Mouse (Mus musculus) C2C12 (cell line): Measurements from ENCODE around the gene Ubac1. TPM values are rescaled to one million over a fixed set of nuclear protein-coding genes. Genes with fewer than 3 reads are reported as not detected.

Experiments
- H3K27me3 ChIP-seq: one replicate; pipeline ENCODE4 v1.6.1; 2011; ENCODE audit not compliant: control insufficient read depth, insufficient read depth, insufficient read length
- H3K36me3 ChIP-seq: one replicate; pipeline ENCODE4 v1.6.1; 2011; ENCODE audit not compliant: control insufficient read depth, insufficient read depth
- H3K4me3 ChIP-seq: one replicate; pipeline ENCODE4 v1.5.1; 2011; ENCODE audit warnings: mild to moderate bottlenecking, control low read depth; ENCODE audit not compliant: poor library complexity, insufficient read depth, severe bottlenecking
- H3K79me2 ChIP-seq: one replicate; pipeline ENCODE4 v1.6.1; 2011; ENCODE audit not compliant: control insufficient read depth, insufficient read depth
- H3K79me3 ChIP-seq: one replicate; pipeline ENCODE4 v1.6.1; 2011; ENCODE audit warnings: low read depth, control low read depth
- H3ac ChIP-seq: one replicate; pipeline ENCODE3; 2011; ENCODE audit warnings: low read depth; ENCODE audit not compliant: control insufficient read depth, insufficient read length
- CEBPB ChIP-seq: IDR thresholded peaks from one replicate; pipeline ENCODE4 v1.6.1; 2011; ENCODE audit warnings: low read depth, mild to moderate bottlenecking, control low read depth, moderate library complexity
- CTCF ChIP-seq: IDR thresholded peaks from one replicate; pipeline ENCODE4 v1.5.1; 2011; ENCODE audit not compliant: control insufficient read depth, insufficient read depth, insufficient read length
- FOSL1 ChIP-seq: IDR thresholded peaks from one replicate; pipeline ENCODE4 v1.8.0; 2011; ENCODE audit warnings: mild to moderate bottlenecking, low read length; ENCODE audit not compliant: poor library complexity, insufficient read depth, severe bottlenecking
- MAX ChIP-seq: IDR thresholded peaks from one replicate; pipeline ENCODE4 v1.6.1; 2011; ENCODE audit warnings: mild to moderate bottlenecking, control low read depth
- MYOD1 ChIP-seq: IDR thresholded peaks from one replicate; pipeline ENCODE4 v1.6.1; 2011; ENCODE audit warnings: low read depth; ENCODE audit not compliant: control insufficient read depth, insufficient read length
- MYOG ChIP-seq: IDR thresholded peaks from one replicate; pipeline ENCODE4 v1.6.1; 2011; ENCODE audit not compliant: control insufficient read depth, insufficient read length; ENCODE audit errors: extremely low read depth
- USF1 ChIP-seq: IDR thresholded peaks from one replicate; pipeline ENCODE4 v1.6.1; 2011; ENCODE audit warnings: low read depth, mild to moderate bottlenecking, control low read depth, moderate library complexity
- polyA plus RNA-seq: library from polyadenylated mRNA; unstranded; fragments of >200 nt; fragmentation: generic; extraction: Trizol; gene quantifications from one replicate; pipeline ENCODE4 v1.2.1, GENCODE M21; 2012; ENCODE audit warnings: missing spikeins

Ubac1 gene
- polyA plus RNA-seq, 1 experiment: 60.6 TPM

GRCm38 (mm10) chr2:26020714-26021560 is 610 bp downstream of the Ubac1 start:
- H3K36me3 ChIP-seq: peaks cover 3% of the 10 kb centered on the region
- H3K27me3 ChIP-seq: peaks cover 4% of the 10 kb centered on the region
- TF ChIP-seq CTCF (no peak), FOSL1 (no peak)
- H3K79me2 ChIP-seq: peaks cover 48% of the 10 kb centered on the region
- H3K4me3 ChIP-seq: peak overlapping the region; percentile 75
- peak overlapping the region; percentile 94 for H3ac ChIP-seq
- H3K79me3 ChIP-seq: peaks cover 36% of the 10 kb centered on the region

- Histone ChIP-seq H3K79me2 (peaks cover 48% of the 10 kb centered on the region), H3K79me3 (peaks cover 36% of the 10 kb centered on the region), H3K4me3 (no peak overlapping the region), H3K36me3 (peaks cover 13% of the 10 kb centered on the region), H3ac (no peak overlapping the region), H3K27me3 (no peaks in the 10 kb centered on the region)
- TF ChIP-seq MAX: no peak
- TF ChIP-seq MYOD1: no peak
- TF ChIP-seq CEBPB: no peak
- TF ChIP-seq MYOG: no peak
- TF ChIP-seq CTCF: no peak
- TF ChIP-seq USF1: no peak
- TF ChIP-seq FOSL1: no peak
Measured at GRCm38 (mm10) chr2:26019923-26020322, 1.6 kb downstream of the Ubac1 start.

GRCm38 (mm10) chr2:26017326-26017725 is 4.2 kb downstream of the Ubac1 start:
- no peak for TF ChIP-seq MYOG
- no peak for TF ChIP-seq CEBPB
- no peak for TF ChIP-seq MYOD1
- TF ChIP-seq CTCF: no peak
- no peak for TF ChIP-seq USF1
- TF ChIP-seq FOSL1: no peak
- no peak for TF ChIP-seq MAX
- H3ac ChIP-seq: no peak overlapping the region
- H3K79me2 ChIP-seq: peaks cover 48% of the 10 kb centered on the region
- H3K79me3 ChIP-seq: peaks cover 36% of the 10 kb centered on the region
- H3K36me3 ChIP-seq: peaks cover 39% of the 10 kb centered on the region
- no peak overlapping the region for H3K4me3 ChIP-seq
- no peaks in the 10 kb centered on the region for H3K27me3 ChIP-seq

GRCm38 (mm10) chr2:26013674-26014073 is 7.9 kb downstream of the Ubac1 start:
- no peak for TF ChIP-seq FOSL1
- TF ChIP-seq MYOG: no peak
- TF ChIP-seq USF1: no peak
- TF ChIP-seq CTCF: no peak
- no peak for TF ChIP-seq MAX
- TF ChIP-seq CEBPB: no peak
- TF ChIP-seq MYOD1: no peak

GRCm38 (mm10) chr2:26011420-26011819 is 10.1 kb downstream of the Ubac1 start:
- Histone ChIP-seq H3K36me3 (peaks cover 89% of the 10 kb centered on the region), H3K79me2 (peaks cover under 1% of the 10 kb centered on the region), H3K27me3 (no peaks in the 10 kb centered on the region), H3ac (no peak overlapping the region), H3K4me3 (no peak overlapping the region), H3K79me3 (peaks cover 1% of the 10 kb centered on the region)
- TF ChIP-seq CEBPB (no peak), FOSL1 (no peak), MYOD1 (no peak), MAX (no peak), USF1 (no peak), MYOG (no peak), CTCF (no peak)

More at GRCm38 (mm10) chr2:26013674-26014073, 7.9 kb downstream of the Ubac1 start:
- no peak overlapping the region for H3K4me3 ChIP-seq
- H3ac ChIP-seq: no peak overlapping the region
- peaks cover 19% of the 10 kb centered on the region for H3K79me3 ChIP-seq
- H3K79me2 ChIP-seq: peaks cover 22% of the 10 kb centered on the region
- H3K27me3 ChIP-seq: no peaks in the 10 kb centered on the region
- peaks cover 68% of the 10 kb centered on the region for H3K36me3 ChIP-seq

- Histone ChIP-seq H3K79me3 (no peaks in the 10 kb centered on the region), H3K36me3 (peaks cover 76% of the 10 kb centered on the region), H3ac (no peak overlapping the region), H3K27me3 (no peaks in the 10 kb centered on the region), H3K79me2 (no peaks in the 10 kb centered on the region), H3K4me3 (no peak overlapping the region)
- no peak for TF ChIP-seq MYOG
- no peak for TF ChIP-seq MYOD1
- no peak for TF ChIP-seq CEBPB
- no peak for TF ChIP-seq MAX
- no peak for TF ChIP-seq CTCF
- TF ChIP-seq USF1: no peak
- TF ChIP-seq FOSL1: no peak
Measured at GRCm38 (mm10) chr2:26002001-26002400, 19.5 kb downstream of the Ubac1 start.
